In the genomic region with DNA sequence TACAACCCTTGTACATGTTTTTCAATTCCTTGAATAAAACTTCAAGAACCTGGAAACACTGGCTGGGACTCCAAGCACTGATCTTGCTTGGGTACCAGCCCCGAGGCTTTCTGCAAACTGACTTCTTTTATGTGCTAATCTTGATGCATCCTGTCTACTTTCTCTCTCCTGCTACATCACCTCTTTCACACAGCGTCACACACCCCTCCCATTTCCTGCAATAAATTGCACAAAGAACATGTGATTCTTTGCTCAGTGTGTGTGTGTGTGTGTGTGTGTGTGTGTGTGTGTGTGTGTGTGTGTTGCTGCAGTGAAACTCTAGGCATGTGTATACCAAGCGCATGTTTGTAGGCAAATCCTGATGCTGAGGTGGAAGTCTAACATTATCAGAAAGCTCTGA, we compare ENCODE assay signal across 19 mouse cellular contexts.
DNase-seq lines count a peak whose midpoint lies in the region; TF ChIP-seq lines count a peak whose summit lies in the region.
"Had no signal": no experiment of that assay in that cellular context is flagged by ENCODE, and none has a peak within 500 bp of the region (broad histone marks: within the 10 kb centered on the region; RNA-seq: fewer than 3 reads in every experiment).

No protein-coding gene starts in this region.

- no peak overlapping the region for H3K4me3 ChIP-seq in ES-E14 (ENCODE audit: insufficient read depth in 1 of 2, low read depth in 1 of 2, low read length in 2 of 2, poor library complexity in 1 of 2, severe bottlenecking in 1 of 2)
- H3K4me3 ChIP-seq: forebrain, embryonic 10.5 days; heart, adult 2 months; heart, embryonic 15.5 days; kidney, embryonic 15.5 days; left cerebral cortex, adult 2 months; limb, embryonic 12.5 days; liver, embryonic 15.5 days; megakaryocyte, embryonic 14.5 days had no signal

- H3K4me1 ChIP-seq in ES-E14 (ENCODE audit: control insufficient read depth in 2 of 2, insufficient read depth in 2 of 2, low read length in 2 of 2, poor library complexity in 1 of 2), result no peaks in the 10 kb centered on the region; a peak in 1 of 4 replicates
- H3K4me1 ChIP-seq: forebrain, embryonic 10.5 days; heart, embryonic 15.5 days; kidney, embryonic 15.5 days; liver, embryonic 15.5 days; megakaryocyte, embryonic 14.5 days had no signal

- no peaks in the 10 kb centered on the region for H3K36me3 ChIP-seq in ES-E14 (ENCODE audit: control insufficient read depth, insufficient read depth, low read length, poor library complexity, severe bottlenecking)
- H3K36me3 ChIP-seq: forebrain, embryonic 10.5 days; heart, embryonic 15.5 days; kidney, embryonic 15.5 days; limb, embryonic 12.5 days; liver, embryonic 15.5 days had no signal

- H3K9ac ChIP-seq in ES-E14 (ENCODE audit: insufficient read depth, low read depth, low read length, poor library complexity, severe bottlenecking), result no peak overlapping the region
- H3K9ac ChIP-seq: heart, embryonic 15.5 days; kidney, embryonic 15.5 days; limb, embryonic 12.5 days; liver, embryonic 15.5 days had no signal

- peak; percentile 5 to 15 for DNase-seq in spleen, adult 18-20 months
- no peak for DNase-seq in spleen, adult 12 weeks (ENCODE audit: low spot score)
- peak; percentile 3 for DNase-seq in ES-E14 (ENCODE audit: low read depth, low spot score)
- peak; percentile 82 for DNase-seq in naive thymus-derived CD4-positive, alpha-beta T cell, adult 2 months (ENCODE audit: low read depth)
- DNase-seq in thymus, postnatal 25 days, result peak; percentile 58
- no peak for DNase-seq in left cerebral cortex, adult 18-20 months (ENCODE audit: low spot score in 2 of 2)
- no peak for DNase-seq in right cerebral cortex, postnatal 4 days
- no peak for DNase-seq in cerebellum, adult 18-20 months
- DNase-seq: adrenal gland, postnatal 25 days; cerebellum, adult 9-10 months; heart, adult 2 months; right cerebral cortex, adult 18-20 months had no signal

- H3K27ac ChIP-seq in ES-E14 (ENCODE audit: insufficient read depth, low read depth, low read length, poor library complexity, severe bottlenecking), result no peak overlapping the region
- H3K27ac ChIP-seq: forebrain, embryonic 10.5 days; heart, adult 2 months; heart, embryonic 15.5 days; kidney, embryonic 15.5 days; left cerebral cortex, adult 2 months; limb, embryonic 12.5 days; liver, embryonic 15.5 days had no signal

- H3K9me3 ChIP-seq in ES-E14 (ENCODE audit: control insufficient read depth, insufficient read depth, low read depth, low read length), result no peaks in the 10 kb centered on the region
- H3K9me3 ChIP-seq: forebrain, embryonic 10.5 days; heart, embryonic 15.5 days; kidney, embryonic 15.5 days; limb, embryonic 12.5 days; liver, embryonic 15.5 days had no signal

- in situ Hi-C loops in ES-E14 (cut with MboI; ENCODE audit: low sequenced_read_pairs in 2 of 2, unreplicated experiment in 2 of 2), result no loop called here

TF ChIP-seq in ES-E14, 5 proteins besides CTCF, POLR2A, EP300 and RAD21:
- TF ChIP-seq ZC3H11A (IDR thresholded peaks at IDR 0.05; ENCODE audit: borderline replicate concordance, low read depth, low read length), result no peak

Comparison
In these comparisons a context has a peak if more than half of its experiments do, and no peak if none do; other contexts are left out.
1. DNase-seq: peak in spleen, adult 18-20 months (2 of 2), ES-E14 (single experiment), naive thymus-derived CD4-positive, alpha-beta T cell, adult 2 months (single experiment) and thymus, postnatal 25 days (single experiment); none in spleen, adult 12 weeks (single experiment), left cerebral cortex, adult 18-20 months (0 of 2), right cerebral cortex, postnatal 4 days (single experiment) and cerebellum, adult 18-20 months (0 of 2).